Mouse (Mus musculus) thymus, adult 2 months (tissue): ENCODE data around the gene Bsg.
A peak's percentile ranks its signal among the peaks of the same experiment; 100 is the strongest.

ENCODE experiments used
- CTCF ChIP-seq: fragments of 200-500 bp; IDR thresholded peaks from 2 replicates; pipeline ENCODE4 v1.5.1; 2012; ENCODE audit warnings: mild to moderate bottlenecking, control low read depth, low read length, moderate library complexity, borderline replicate concordance; ENCODE audit not compliant: control insufficient read depth, poor library complexity, insufficient read depth; ENCODE audit errors: extremely low read depth
- POLR2A ChIP-seq: fragments of 200-500 bp; IDR thresholded peaks from 2 replicates; pipeline ENCODE4 v1.6.1; 2012; ENCODE audit warnings: mild to moderate bottlenecking, low read length, control low read depth, moderate library complexity; ENCODE audit not compliant: control insufficient read depth, poor library complexity, insufficient read depth; ENCODE audit errors: extremely low read depth

DNA sequence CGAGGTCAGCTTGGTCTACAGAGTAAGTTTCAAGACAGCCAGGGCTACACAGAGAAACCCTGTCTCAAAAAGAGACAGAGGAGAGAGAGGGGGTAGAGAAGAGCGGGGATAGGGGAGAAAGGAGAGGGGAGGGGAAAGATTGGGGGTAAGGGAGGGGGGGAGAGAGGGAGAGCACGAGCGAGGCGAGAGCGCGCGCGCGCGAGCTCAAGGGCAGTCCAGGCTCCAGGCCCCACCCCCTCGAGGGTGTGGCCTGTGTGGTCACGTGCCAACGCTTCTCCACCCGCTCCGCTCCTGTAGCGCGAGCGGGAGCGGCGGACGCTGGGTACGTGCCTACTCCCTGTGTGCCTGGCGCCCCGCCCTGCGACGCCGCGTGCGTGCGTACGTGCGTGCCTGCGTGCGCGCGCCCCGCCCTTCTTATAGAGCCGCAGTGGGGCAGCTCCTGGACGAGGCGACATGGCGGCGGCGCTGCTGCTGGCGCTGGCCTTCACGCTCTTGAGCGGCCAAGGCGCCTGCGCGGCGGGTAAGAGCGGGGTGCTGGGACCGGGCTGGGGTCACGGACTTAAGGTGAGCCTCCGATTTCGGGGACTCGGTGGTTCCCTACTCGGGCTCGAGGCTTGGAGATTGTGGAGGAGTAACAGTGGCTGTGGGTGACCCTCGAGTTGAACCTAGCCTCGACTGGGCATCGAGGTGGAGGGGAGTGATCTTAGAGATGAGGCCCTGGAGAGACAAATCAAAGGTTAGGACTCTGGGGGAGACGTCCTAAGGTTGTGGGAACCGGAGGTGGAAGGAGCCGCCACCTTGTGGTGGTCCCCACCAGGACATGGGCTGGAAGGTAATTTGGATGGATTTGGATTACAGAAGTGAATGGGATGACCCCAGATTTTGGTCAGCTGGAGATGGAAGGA is at the start of gene Bsg:
- TF ChIP-seq POLR2A (peak; percentile 97), CTCF (no peak)
